Mouse (Mus musculus): ENCODE data around the gene Cabp1. TPM values are rescaled to one million over a fixed set of nuclear protein-coding genes. Genes with fewer than 3 reads are reported as not detected.
A peak's percentile ranks its signal among the peaks of the same experiment; 100 is the strongest.
"Not testable (repeated sequence)": the region's sequence is repeated elsewhere in the genome, so short reads cannot be mapped to it uniquely, and the experiment has no call there.

Cabp1 gene
- polyA plus RNA-seq, 2 experiments from 2014 or later, result not detected

DNA sequence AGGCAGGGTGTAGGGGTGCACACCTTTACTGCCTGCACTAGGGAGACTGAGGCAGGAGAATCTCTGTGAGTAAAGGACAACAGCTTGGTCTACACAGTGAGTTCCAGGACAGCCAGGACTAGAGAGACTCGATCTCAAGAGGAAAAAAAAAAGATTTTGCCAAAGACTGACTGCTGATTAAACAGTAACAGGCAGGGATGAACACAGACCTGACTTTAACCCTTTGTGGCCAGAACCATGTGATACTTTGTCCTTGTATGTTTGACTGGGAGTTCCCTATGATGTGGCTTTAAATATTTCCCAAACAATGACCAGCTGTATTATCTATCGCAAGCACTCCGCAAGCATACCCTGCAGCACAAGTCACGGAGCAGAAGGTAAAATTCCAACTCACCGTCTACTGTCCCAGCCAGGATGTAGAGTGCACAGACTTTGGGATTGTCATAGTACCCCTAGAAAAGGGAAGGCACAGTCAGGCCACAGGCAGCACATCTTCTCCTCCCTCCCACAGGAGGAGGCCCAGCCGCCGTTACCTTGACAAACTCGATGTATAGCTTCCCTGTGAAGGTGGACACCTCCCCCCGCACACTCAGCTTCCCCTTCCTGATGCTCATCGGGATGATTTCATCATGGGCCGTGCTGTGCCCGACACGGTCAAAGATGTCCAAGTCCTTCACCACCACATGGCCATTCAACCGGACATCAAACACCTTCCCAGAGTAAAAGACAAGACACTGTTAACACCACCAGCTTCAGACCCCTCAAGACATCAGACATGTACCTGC lies 44.3 kb downstream of the Cabp1 start:
- ATAC-seq, result no peak

- ATAC-seq, result not testable (repeated sequence)
Observed at GRCm38 (mm10) chr5:115148872-115149271, 45.3 kb downstream of the Cabp1 start.

DNA sequence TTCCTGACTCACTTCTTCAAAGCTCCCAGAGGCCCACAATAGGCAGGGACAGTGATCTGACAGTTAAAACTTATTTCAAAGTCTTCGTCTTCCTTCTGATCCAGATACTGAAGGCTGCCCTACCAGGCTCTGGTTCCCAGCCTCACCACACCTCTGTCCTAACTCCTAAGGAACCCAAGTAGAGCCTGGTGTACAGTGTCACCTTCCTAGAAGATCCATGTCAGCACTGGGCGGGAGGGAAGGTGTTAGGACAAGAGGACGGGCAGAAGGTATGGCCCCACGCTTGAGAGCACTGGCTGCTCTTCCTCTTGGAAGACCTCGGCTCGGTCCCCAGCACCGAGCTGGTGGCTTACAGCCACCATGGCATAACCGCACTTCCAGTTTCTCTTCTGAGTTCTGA lies 45.8 kb downstream of the Cabp1 start:
- ATAC-seq, result no peak

GRCm38 (mm10) chr5:115147388-115147787 lies 46.8 kb downstream of the Cabp1 start:
- no peak for ATAC-seq

DNA sequence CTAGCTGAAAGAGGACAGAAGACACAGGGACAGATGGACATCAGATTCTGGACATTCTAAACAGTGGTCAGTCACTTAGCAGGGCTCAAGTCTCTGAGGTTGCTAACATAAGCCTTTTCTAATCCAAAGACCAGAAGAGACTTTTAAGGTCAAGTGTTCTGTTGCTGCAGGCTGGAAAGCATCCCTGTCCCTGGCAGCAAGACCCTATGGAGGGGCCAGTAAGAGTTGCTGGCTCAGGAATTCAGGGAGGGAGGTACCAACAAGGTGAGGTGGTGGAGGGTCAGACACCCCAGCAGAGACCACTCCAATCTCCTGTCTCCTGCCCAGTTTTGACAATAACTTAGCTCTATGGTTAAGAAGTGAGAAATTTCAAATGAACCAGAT lies 47.4 kb downstream of the Cabp1 start:
- no peak for ATAC-seq

GRCm38 (mm10) chr5:115145976-115146746 lies 48.0 kb downstream of the Cabp1 start:
- ATAC-seq, result no peak

DNA sequence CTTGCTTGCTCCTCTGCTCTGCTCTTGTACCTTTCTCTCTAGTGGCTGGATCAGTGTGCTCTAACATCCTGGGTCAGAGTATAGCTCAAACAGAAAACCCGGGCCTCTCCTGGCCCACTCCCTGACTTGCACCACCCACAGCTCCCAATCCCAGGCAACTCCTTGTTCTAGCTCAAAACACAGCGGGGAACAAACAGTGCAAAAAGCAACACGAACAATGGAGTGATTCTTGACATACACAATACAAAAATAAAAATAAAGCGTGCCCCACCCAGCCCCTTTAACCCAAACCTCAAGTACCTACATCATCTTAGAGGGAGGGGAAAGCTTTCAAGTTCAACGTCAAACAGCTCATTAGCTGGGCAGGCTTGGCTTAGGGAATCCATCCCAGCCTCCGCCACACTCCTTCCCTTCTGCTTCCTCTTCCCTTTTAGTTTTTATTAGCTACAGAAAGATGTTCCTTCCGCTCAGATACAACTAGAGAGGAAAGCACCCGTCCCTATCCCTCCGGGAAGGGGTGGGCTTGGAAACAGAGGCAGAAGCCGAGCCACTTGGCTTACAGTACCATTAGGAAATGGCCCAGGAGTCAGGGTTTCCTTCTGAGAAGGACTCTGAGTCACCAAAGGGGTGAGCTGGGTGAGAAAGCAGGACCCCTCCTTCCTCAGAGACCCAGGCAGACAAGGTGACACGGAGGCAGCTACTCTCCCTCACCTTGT lies 48.8 kb downstream of the Cabp1 start:
- no peak for ATAC-seq

DNA sequence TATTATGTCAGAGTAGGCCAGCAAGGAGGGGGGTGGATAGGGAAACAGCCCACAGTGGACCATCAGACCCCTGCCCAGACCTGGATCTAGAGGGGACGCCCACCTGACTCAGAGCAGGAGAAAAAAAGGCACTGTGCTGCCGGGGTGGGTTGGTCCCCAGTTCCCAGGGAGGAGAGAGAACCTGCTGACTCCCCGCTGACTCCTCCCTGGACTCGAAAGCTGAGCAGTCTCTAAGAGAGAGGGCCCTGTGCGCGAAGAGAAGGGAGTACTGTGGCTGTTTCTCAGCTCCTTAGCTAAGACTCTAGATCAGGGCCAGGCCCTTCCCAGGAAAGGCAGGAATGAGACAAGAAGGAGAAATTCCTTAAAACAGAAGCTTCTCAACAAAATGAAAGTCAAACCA lies 49.7 kb downstream of the Cabp1 start:
- no peak for ATAC-seq

GRCm38 (mm10) chr5:115143552-115143951 lies 50.6 kb downstream of the Cabp1 start:
- no peak for ATAC-seq

DNA sequence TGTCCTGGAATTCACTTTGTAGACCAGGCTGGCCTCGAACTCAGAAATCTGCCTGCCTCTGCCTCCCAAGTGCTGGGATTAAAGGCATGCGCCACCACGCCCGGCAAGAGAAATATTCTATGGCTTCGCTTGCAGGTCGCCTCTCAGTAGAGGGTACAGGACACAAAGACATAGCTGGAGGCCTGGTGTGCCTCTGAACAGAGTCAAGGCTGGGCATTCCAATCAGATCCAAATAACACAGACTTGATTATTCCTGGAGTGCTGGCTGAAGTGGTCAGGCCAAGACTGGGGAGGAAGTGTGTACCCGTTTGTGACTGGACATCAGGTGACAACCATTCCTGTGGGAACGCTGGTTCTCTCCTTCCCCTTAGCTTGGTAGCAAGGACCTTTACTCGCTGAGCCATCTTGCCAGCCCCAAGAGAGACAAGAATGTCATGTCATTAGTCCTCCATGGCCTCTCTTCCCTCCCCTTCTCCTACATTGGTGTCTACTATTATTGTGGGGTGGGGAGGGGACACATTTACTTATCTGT lies 51.9 kb downstream of the Cabp1 start:
- ATAC-seq, result no peak

DNA sequence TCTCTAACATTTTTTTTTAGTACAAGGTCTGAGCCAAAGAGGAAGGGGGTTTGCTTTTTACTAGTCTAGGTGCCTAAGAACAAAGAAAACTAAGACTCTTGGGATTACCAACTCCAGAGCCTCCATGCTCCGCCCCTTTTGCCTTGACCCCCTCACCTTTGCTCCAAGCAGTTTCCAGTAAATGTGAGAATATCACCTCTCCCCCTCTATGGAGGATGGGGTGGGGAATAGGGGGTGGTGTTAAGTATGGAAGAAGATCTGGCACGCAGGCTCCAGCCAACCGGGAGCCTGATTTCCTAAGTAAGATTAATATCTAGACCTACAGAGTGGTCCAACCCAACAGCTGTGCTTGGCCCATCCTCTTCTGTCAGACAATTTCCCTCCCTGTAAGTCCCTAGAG lies 53.5 kb downstream of the Cabp1 start:
- no peak for ATAC-seq

DNA sequence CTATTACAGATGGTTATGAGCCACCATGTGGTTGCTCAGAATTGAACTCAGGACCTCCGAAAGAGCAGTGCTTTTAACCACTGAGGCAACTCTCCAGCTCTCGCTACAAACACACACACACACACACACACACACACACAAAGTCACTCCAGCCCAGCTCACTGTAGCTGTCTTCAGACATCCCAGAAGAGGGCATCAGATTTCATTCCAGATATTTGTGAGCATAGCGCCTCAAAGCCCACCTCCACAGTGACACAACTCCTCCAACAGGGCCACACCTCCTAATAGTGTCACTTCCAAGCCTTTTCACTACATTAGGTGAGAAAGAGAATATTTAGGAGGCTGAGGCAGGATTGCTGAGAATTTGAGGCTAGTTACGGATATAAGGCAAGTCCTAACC lies 55.1 kb downstream of the Cabp1 start:
- ATAC-seq, result no peak

- ATAC-seq, result peak; percentile 76
Observed at GRCm38 (mm10) chr5:115134234-115135165, 59.7 kb downstream of the Cabp1 start, which contains the start of gene Unc119b. Gene Unc119b, minus strand, starts transcription at chr5:115134975.

- no peak for ATAC-seq
Observed at GRCm38 (mm10) chr5:115133358-115134066, 60.7 kb downstream of the Cabp1 start.

- ATAC-seq, result peak; percentile 88
Observed at GRCm38 (mm10) chr5:115132465-115132864, 61.7 kb downstream of the Cabp1 start.

DNA sequence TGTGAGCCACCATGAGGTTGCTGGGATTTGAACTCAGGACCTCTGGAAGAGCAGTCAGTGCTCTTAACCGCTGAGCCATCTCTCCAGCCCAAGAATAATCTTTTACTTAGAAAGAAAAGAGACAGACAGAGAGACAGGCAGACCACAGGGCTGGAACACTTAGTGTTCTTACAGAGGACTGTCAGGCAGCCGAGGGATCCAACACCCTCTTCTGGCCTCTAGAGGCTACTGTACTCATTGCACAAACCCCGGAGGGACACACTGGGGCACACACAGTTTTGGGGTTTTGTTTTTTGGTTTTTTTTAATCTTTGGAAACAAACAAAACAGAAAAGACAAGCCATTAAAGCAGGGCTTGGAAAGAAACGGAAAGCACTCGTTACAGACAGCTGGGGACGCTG lies 64.9 kb downstream of the Cabp1 start:
- ATAC-seq, result no peak

DNA sequence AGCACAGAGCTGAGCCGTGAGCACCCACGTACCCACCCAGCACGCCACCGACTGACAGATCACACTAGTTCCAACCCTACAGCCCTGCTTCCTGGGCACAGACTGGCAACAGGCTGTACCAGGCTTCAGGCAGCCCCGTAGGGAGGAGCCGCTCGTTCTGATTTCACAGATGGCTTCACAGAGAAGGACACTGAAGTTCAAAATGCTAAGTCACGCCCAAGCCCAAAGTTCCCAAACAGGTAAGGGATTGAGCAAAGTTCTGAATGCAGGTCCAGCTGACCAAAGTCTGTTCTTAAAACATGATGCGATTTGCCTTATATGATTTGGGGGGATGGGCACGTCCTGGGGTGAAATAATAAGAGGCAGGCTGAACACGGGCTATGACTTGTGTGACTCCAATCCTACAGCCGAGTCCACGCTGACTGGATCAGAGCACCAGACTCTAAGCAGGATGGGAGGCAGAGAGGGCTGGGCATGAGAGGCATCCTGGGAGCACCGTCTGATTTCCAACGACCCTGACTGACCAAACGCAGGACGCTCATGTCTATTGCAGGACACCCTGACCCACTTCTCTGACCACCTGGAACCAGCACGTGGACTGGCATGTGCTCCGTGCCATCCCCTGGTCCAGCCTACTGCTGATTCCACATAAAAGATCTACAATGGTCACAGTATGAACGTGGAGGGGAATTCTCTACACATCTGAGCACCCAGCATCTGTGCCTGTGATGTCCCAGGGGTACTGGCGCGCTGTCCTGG lies 66.6 kb downstream of the Cabp1 start:
- no peak for ATAC-seq

DNA sequence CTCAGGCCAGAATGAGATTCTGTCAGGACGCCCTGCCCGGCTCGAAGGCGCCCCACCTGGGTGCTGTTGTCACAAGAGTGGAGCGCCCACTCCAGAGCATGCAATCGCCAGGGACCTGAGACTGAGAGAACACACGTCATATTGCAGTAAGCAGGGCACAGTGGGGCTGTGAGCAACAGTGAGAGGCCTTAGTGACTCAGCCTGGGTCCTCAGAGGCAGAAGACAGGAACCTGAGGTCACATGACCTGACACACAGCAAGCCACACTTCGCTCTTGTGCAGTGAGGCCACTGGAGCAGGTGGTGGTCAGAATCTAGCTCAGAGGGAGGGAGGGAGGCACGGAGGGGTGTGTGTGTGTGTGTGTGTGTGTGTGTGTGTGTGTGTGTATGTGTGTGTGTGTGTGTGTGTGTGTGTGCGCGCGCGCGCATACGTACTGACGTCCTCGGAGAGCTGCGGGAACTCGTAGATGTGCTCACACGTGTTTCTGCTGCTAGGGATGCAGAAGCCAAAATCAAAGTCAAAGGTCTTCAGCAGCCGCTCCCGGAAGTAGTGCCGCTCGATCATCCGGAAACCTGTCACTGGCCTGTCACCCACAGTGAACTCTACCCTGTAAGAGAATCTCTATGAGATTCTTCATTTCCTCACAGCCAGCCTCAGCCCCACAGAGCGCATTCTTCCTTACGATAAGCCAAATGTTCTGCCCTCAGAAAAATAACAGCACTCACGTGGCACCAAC lies 67.4 kb downstream of the Cabp1 start:
- peak; percentile 37 for ATAC-seq

GRCm38 (mm10) chr5:115125211-115125871 lies 68.8 kb downstream of the Cabp1 start:
- ATAC-seq, result peak; percentile 94
